Mouse (Mus musculus) WW6 (cell line): Measurements from ENCODE around the gene Anxa7.
A peak's percentile ranks its signal among the peaks of the same experiment; 100 is the strongest.

Experiments
- DNase-seq: peaks from one replicate; pipeline ENCODE4 v3.0.0-alpha.2; 2013; ENCODE audit warnings: low read depth, low spot score

Anxa7 gene

GRCm38 (mm10) chr14:20479291-20480194, at the start of gene Anxa7:
Gene Anxa7, minus strand, starts transcription at chr14:20480133.
- peak; percentile 84 for DNase-seq

- DNase-seq = no peak
Measured at GRCm38 (mm10) chr14:20529643-20530042, 49.7 kb upstream of the Anxa7 start.

GRCm38 (mm10) chr14:20520179-20520578, 40.2 kb upstream of the Anxa7 start:
- DNase-seq = no peak

- no peak for DNase-seq
Measured at GRCm38 (mm10) chr14:20508424-20508823, 28.5 kb upstream of the Anxa7 start.

GRCm38 (mm10) chr14:20502966-20503365, 23.0 kb upstream of the Anxa7 start:
- DNase-seq = no peak

GRCm38 (mm10) chr14:20499982-20500381, 20.0 kb upstream of the Anxa7 start:
- DNase-seq = no peak

- no peak for DNase-seq
Measured at GRCm38 (mm10) chr14:20496603-20497002, 16.7 kb upstream of the Anxa7 start, which contains the start of gene Mss51. Gene Mss51, minus strand, starts transcription at chr14:20496901.

- DNase-seq = no peak
Measured at GRCm38 (mm10) chr14:20486031-20486430, 6.1 kb upstream of the Anxa7 start.

- no peak for DNase-seq
Measured at GRCm38 (mm10) chr14:20482051-20482751, 2.3 kb upstream of the Anxa7 start.

- no peak for DNase-seq
Measured at GRCm38 (mm10) chr14:20481211-20481610, 1.3 kb upstream of the Anxa7 start.

GRCm38 (mm10) chr14:20480195-20480579, 254 bp upstream of the Anxa7 start:
- DNase-seq = no peak

GRCm38 (mm10) chr14:20478801-20479200, 1.1 kb downstream of the Anxa7 start:
- DNase-seq = no peak

- DNase-seq = no peak
Measured at GRCm38 (mm10) chr14:20478385-20478784, 1.5 kb downstream of the Anxa7 start.

- no peak for DNase-seq
Measured at GRCm38 (mm10) chr14:20477261-20478025, 2.5 kb downstream of the Anxa7 start.

GRCm38 (mm10) chr14:20460216-20460615, 19.7 kb downstream of the Anxa7 start:
- no peak for DNase-seq

GRCm38 (mm10) chr14:20458378-20458777, 21.6 kb downstream of the Anxa7 start:
- no peak for DNase-seq

- DNase-seq = no peak
Measured at GRCm38 (mm10) chr14:20452929-20453328, 27.0 kb downstream of the Anxa7 start.

GRCm38 (mm10) chr14:20451765-20452331, 28.1 kb downstream of the Anxa7 start, which contains the start of gene Cfap70:
Gene Cfap70, minus strand, starts transcription at chr14:20452226.
- peak; percentile 69 for DNase-seq

GRCm38 (mm10) chr14:20451302-20451701, 28.6 kb downstream of the Anxa7 start:
- DNase-seq = no peak

GRCm38 (mm10) chr14:20447209-20447608, 32.7 kb downstream of the Anxa7 start:
- peak; percentile 14 for DNase-seq

GRCm38 (mm10) chr14:20442252-20442651, 37.7 kb downstream of the Anxa7 start:
- DNase-seq = no peak
